Mouse (Mus musculus) cerebellum, adult 8-10 months (tissue): ENCODE results near the gene 2310011J03Rik.
A peak's percentile ranks its signal among the peaks of the same experiment; 100 is the strongest.
"Not testable (repeated sequence)": the region's sequence is repeated elsewhere in the genome, so short reads cannot be mapped to it uniquely, and the experiment has no call there.

ENCODE experiments used
- DNase-seq: peaks from one replicate; pipeline ENCODE4 v3.0.0; 2022

Gene 2310011J03Rik

GRCm38 (mm10) chr10:80320340-80320760, at the start of gene 2310011J03Rik:
TSS of gene 2310011J03Rik (minus strand) at chr10:80320537.
- peak; percentile 86 for DNase-seq

- DNase-seq = no peak
Measured at GRCm38 (mm10) chr10:80368392-80368791, 48.1 kb upstream of the 2310011J03Rik start.

GRCm38 (mm10) chr10:80367954-80368353, 47.6 kb upstream of the 2310011J03Rik start:
- no peak for DNase-seq

GRCm38 (mm10) chr10:80365736-80366135, 45.4 kb upstream of the 2310011J03Rik start:
- no peak for DNase-seq

GRCm38 (mm10) chr10:80363734-80364133, 43.4 kb upstream of the 2310011J03Rik start:
- DNase-seq = no peak

GRCm38 (mm10) chr10:80357994-80358639, 37.8 kb upstream of the 2310011J03Rik start:
- DNase-seq = peak; percentile 77

- DNase-seq = no peak
Measured at GRCm38 (mm10) chr10:80357336-80357735, 37.0 kb upstream of the 2310011J03Rik start.

- DNase-seq = no peak
Measured at GRCm38 (mm10) chr10:80356737-80357136, 36.4 kb upstream of the 2310011J03Rik start.

GRCm38 (mm10) chr10:80356001-80356682, 35.8 kb upstream of the 2310011J03Rik start, which contains the start of gene Plk5:
TSS of gene Plk5 (plus strand) at chr10:80356459.
- DNase-seq = peak; percentile 72

- DNase-seq = peak; percentile 76
Measured at GRCm38 (mm10) chr10:80355431-80355830, 35.1 kb upstream of the 2310011J03Rik start.

GRCm38 (mm10) chr10:80352727-80353126, 32.4 kb upstream of the 2310011J03Rik start:
- DNase-seq = no peak

GRCm38 (mm10) chr10:80351896-80352295, 31.6 kb upstream of the 2310011J03Rik start:
- DNase-seq = no peak

GRCm38 (mm10) chr10:80350292-80350691, 30.0 kb upstream of the 2310011J03Rik start:
- peak; percentile 90 for DNase-seq

GRCm38 (mm10) chr10:80348981-80349380, 28.6 kb upstream of the 2310011J03Rik start:
- no peak for DNase-seq

- DNase-seq = no peak
Measured at GRCm38 (mm10) chr10:80348244-80348781, 28.0 kb upstream of the 2310011J03Rik start, which contains the start of gene Adamtsl5. TSS of gene Adamtsl5 (minus strand) at chr10:80348412.

GRCm38 (mm10) chr10:80347514-80347967, 27.2 kb upstream of the 2310011J03Rik start:
- no peak for DNase-seq

- not testable (repeated sequence) for DNase-seq
Measured at GRCm38 (mm10) chr10:80345929-80346328, 25.6 kb upstream of the 2310011J03Rik start.

GRCm38 (mm10) chr10:80345122-80345521, 24.8 kb upstream of the 2310011J03Rik start:
- DNase-seq = no peak

GRCm38 (mm10) chr10:80344131-80344661, 23.9 kb upstream of the 2310011J03Rik start:
- DNase-seq = no peak

GRCm38 (mm10) chr10:80343425-80343895, 23.1 kb upstream of the 2310011J03Rik start:
- no peak for DNase-seq

- no peak for DNase-seq
Measured at GRCm38 (mm10) chr10:80342749-80343424, 22.6 kb upstream of the 2310011J03Rik start.

GRCm38 (mm10) chr10:80342305-80342748, 22.0 kb upstream of the 2310011J03Rik start:
- no peak for DNase-seq
